Mouse (Mus musculus): ENCODE results near the gene Map3k12. TPM values are rescaled to one million over a fixed set of nuclear protein-coding genes. Genes with fewer than 3 reads are reported as not detected.

The Map3k12 gene
- polyA plus RNA-seq, 1 experiment from 2014 or later: 46.0 TPM

Other genes starting within 250 kb of the Map3k12 start
- gene Gm9918, start 246.5 kb downstream of the Map3k12 start, polyA plus RNA-seq (2016; fragmentation: Nextera tagmentation; extraction: Ambion mirVana): 0.30 and 0.49 TPM in 2 replicates
- 54.2 and 54.9 TPM in 2 replicates for gene Mfsd5, start 237.6 kb downstream of the Map3k12 start, polyA plus RNA-seq (2016; fragmentation: Nextera tagmentation; extraction: Ambion mirVana)
- 26.7 and 27.3 TPM in 2 replicates for gene Espl1, start 220.8 kb downstream of the Map3k12 start, polyA plus RNA-seq (2016; fragmentation: Nextera tagmentation; extraction: Ambion mirVana)
- 331 and 402 TPM in 2 replicates for gene Pfdn5, start 190.9 kb downstream of the Map3k12 start, polyA plus RNA-seq (2016; fragmentation: Nextera tagmentation; extraction: Ambion mirVana)
- gene Myg1, start 185.4 kb downstream of the Map3k12 start, polyA plus RNA-seq (2016; fragmentation: Nextera tagmentation; extraction: Ambion mirVana): 78.4 and 90.8 TPM in 2 replicates
- gene Aaas, start 166.3 kb downstream of the Map3k12 start, polyA plus RNA-seq (2016; fragmentation: Nextera tagmentation; extraction: Ambion mirVana): 54.6 and 60.9 TPM in 2 replicates
- gene Sp7, start 149.9 kb downstream of the Map3k12 start, polyA plus RNA-seq (2016; fragmentation: Nextera tagmentation; extraction: Ambion mirVana): 1.9 and 2.1 TPM in 2 replicates
- 9.1 and 9.3 TPM in 2 replicates for gene Sp1, start 110.9 kb downstream of the Map3k12 start, polyA plus RNA-seq (2016; fragmentation: Nextera tagmentation; extraction: Ambion mirVana)
- gene Amhr2, start 71.7 kb downstream of the Map3k12 start, polyA plus RNA-seq (2016; fragmentation: Nextera tagmentation; extraction: Ambion mirVana): 0.23 TPM in 1 of 2 replicates, not detected in the other
- 89.7 and 91.3 TPM in 2 replicates for gene Prr13, start 58.0 kb downstream of the Map3k12 start, polyA plus RNA-seq (2016; fragmentation: Nextera tagmentation; extraction: Ambion mirVana)
- gene Pcbp2, start 46.5 kb downstream of the Map3k12 start, polyA plus RNA-seq (2016; fragmentation: Nextera tagmentation; extraction: Ambion mirVana): 153 and 161 TPM in 2 replicates
- 4.3 and 6.6 TPM in 2 replicates for gene Gm10337, start 13.3 kb downstream of the Map3k12 start, polyA plus RNA-seq (2016; fragmentation: Nextera tagmentation; extraction: Ambion mirVana)
- 93.0 and 94.0 TPM in 2 replicates for gene Tarbp2, start 1.1 kb upstream of the Map3k12 start, polyA plus RNA-seq (2016; fragmentation: Nextera tagmentation; extraction: Ambion mirVana)
- gene Npff, start 7.9 kb upstream of the Map3k12 start, polyA plus RNA-seq (2016; fragmentation: Nextera tagmentation; extraction: Ambion mirVana): 3.6 and 4.3 TPM in 2 replicates
- not detected in 2 replicates for gene Gm28047, start 108.0 kb upstream of the Map3k12 start, polyA plus RNA-seq (2016; fragmentation: Nextera tagmentation; extraction: Ambion mirVana)
- gene Atf7, start 108.4 kb upstream of the Map3k12 start, polyA plus RNA-seq (2016; fragmentation: Nextera tagmentation; extraction: Ambion mirVana): 23.6 and 24.5 TPM in 2 replicates
- 53.9 and 60.4 TPM in 2 replicates for gene Atp5g2, start 155.3 kb upstream of the Map3k12 start, polyA plus RNA-seq (2016; fragmentation: Nextera tagmentation; extraction: Ambion mirVana)
- gene Calcoco1, start 205.1 kb upstream of the Map3k12 start, polyA plus RNA-seq (2016; fragmentation: Nextera tagmentation; extraction: Ambion mirVana): 47.3 and 49.1 TPM in 2 replicates